Mouse (Mus musculus) testis, postnatal 10 days (tissue): ENCODE results near the gene Cxxc4.
A peak's percentile ranks its signal among the peaks of the same experiment; 100 is the strongest.
"Not testable (repeated sequence)": the region's sequence is repeated elsewhere in the genome, so short reads cannot be mapped to it uniquely, and the experiment has no call there.

Source experiments
- DNase-seq: peaks from one replicate; pipeline ENCODE4 v3.0.0; 2021; ENCODE audit warnings: low spot score

Cxxc4 gene

GRCm38 (mm10) chr3:134236414-134237112 is at the start of gene Cxxc4:
Gene Cxxc4 (plus strand): TSS chr3:134236484.
- DNase-seq: peak; percentile 40

- no peak for DNase-seq
These were observed 47.0 kb upstream of the Cxxc4 start for GRCm38 (mm10) chr3:134188979-134189946.

- no peak for DNase-seq
These were observed 46.2 kb upstream of the Cxxc4 start for GRCm38 (mm10) chr3:134190046-134190445.

GRCm38 (mm10) chr3:134199892-134200291 is 36.4 kb upstream of the Cxxc4 start:
- DNase-seq: no peak

GRCm38 (mm10) chr3:134206624-134207023 is 29.7 kb upstream of the Cxxc4 start:
- DNase-seq: no peak

- no peak for DNase-seq
These were observed 25.3 kb upstream of the Cxxc4 start for GRCm38 (mm10) chr3:134210950-134211349.

- not testable (repeated sequence) for DNase-seq
These were observed 16.4 kb upstream of the Cxxc4 start for GRCm38 (mm10) chr3:134219881-134220280.

- no peak for DNase-seq
These were observed 15.3 kb upstream of the Cxxc4 start for GRCm38 (mm10) chr3:134221002-134221401.

- DNase-seq: no peak
These were observed 13.7 kb upstream of the Cxxc4 start for GRCm38 (mm10) chr3:134222593-134222992.

- DNase-seq: no peak
These were observed 12.3 kb upstream of the Cxxc4 start for GRCm38 (mm10) chr3:134223956-134224355.

GRCm38 (mm10) chr3:134225928-134226327 is 10.4 kb upstream of the Cxxc4 start:
- DNase-seq: no peak

GRCm38 (mm10) chr3:134232753-134233152 is 3.5 kb upstream of the Cxxc4 start:
- no peak for DNase-seq

- DNase-seq: peak; percentile 80
These were observed 532 bp upstream of the Cxxc4 start for GRCm38 (mm10) chr3:134235491-134236413.

- DNase-seq: no peak
These were observed 975 bp downstream of the Cxxc4 start for GRCm38 (mm10) chr3:134237113-134237805.

- DNase-seq: peak; percentile 39
These were observed 2.5 kb downstream of the Cxxc4 start for GRCm38 (mm10) chr3:134238621-134239310.

GRCm38 (mm10) chr3:134239321-134239970 is 3.2 kb downstream of the Cxxc4 start:
- DNase-seq: peak; percentile 64

GRCm38 (mm10) chr3:134239971-134240717 is 3.9 kb downstream of the Cxxc4 start:
- DNase-seq: peak; percentile 84

- no peak for DNase-seq
These were observed 4.4 kb downstream of the Cxxc4 start for GRCm38 (mm10) chr3:134240718-134241025.

GRCm38 (mm10) chr3:134243168-134243849 is 7.0 kb downstream of the Cxxc4 start:
- no peak for DNase-seq
